Mouse (Mus musculus): ENCODE measurements around the gene Zfp991. TPM values are rescaled to one million over a fixed set of nuclear protein-coding genes. Genes with fewer than 3 reads are reported as not detected.
A peak's percentile ranks its signal among the peaks of the same experiment; 100 is the strongest.
"Not testable (repeated sequence)": the region's sequence is repeated elsewhere in the genome, so short reads cannot be mapped to it uniquely, and the experiment has no call there.

The Zfp991 gene
- polyA plus RNA-seq, 1 experiment from 2014 or later = 12.6 TPM

GRCm38 (mm10) chr4:147165282-147165681, 33.4 kb downstream of the Zfp991 start:
- H3K4me3 ChIP-seq (ENCODE audit: low read depth, low read length); H3K9ac ChIP-seq (replicated peaks; ENCODE audit: low read length); H3K27ac ChIP-seq (replicated peaks; ENCODE audit: low read depth, low read length); H3K9me3 ChIP-seq (replicated peaks; ENCODE audit: control insufficient read depth, low read length); H3K27me3 ChIP-seq (ENCODE audit: control insufficient read depth, insufficient read depth, low read length); DNase-seq (ENCODE audit: low spot score); H3K4me2 ChIP-seq (ENCODE audit: low read depth, low read length); H3K36me3 ChIP-seq (replicated peaks; ENCODE audit: control insufficient read depth, insufficient read depth, low read depth, low read length); H3K4me1 ChIP-seq (ENCODE audit: control insufficient read depth, insufficient read depth, low read length); ATAC-seq (replicated peaks; ENCODE audit: insufficient number of reproducible peaks, low FRiP score, low TSS enrichment, low read depth): not testable (repeated sequence)
- WGBS = 92% methylated on average over 2 of the region's 2 CpGs

- H3K9ac ChIP-seq (replicated peaks; ENCODE audit: low read length); ATAC-seq (replicated peaks; ENCODE audit: insufficient number of reproducible peaks, low FRiP score, low TSS enrichment, low read depth); H3K36me3 ChIP-seq (replicated peaks; ENCODE audit: control insufficient read depth, insufficient read depth, low read depth, low read length); H3K27me3 ChIP-seq (ENCODE audit: control insufficient read depth, insufficient read depth, low read length); H3K4me1 ChIP-seq (ENCODE audit: control insufficient read depth, insufficient read depth, low read length); H3K4me2 ChIP-seq (ENCODE audit: low read depth, low read length); DNase-seq (ENCODE audit: low spot score); H3K27ac ChIP-seq (replicated peaks; ENCODE audit: low read depth, low read length); H3K9me3 ChIP-seq (replicated peaks; ENCODE audit: control insufficient read depth, low read length); H3K4me3 ChIP-seq (ENCODE audit: low read depth, low read length): not testable (repeated sequence)
- 88% methylated on average over 2 of the region's 2 CpGs for WGBS
Measured at GRCm38 (mm10) chr4:147170547-147170946, 38.7 kb downstream of the Zfp991 start.

- H3K9ac ChIP-seq (replicated peaks; ENCODE audit: low read length); H3K4me3 ChIP-seq (ENCODE audit: low read depth, low read length); H3K9me3 ChIP-seq (replicated peaks; ENCODE audit: control insufficient read depth, low read length); ATAC-seq (replicated peaks; ENCODE audit: insufficient number of reproducible peaks, low FRiP score, low TSS enrichment, low read depth); H3K27ac ChIP-seq (replicated peaks; ENCODE audit: low read depth, low read length); H3K36me3 ChIP-seq (replicated peaks; ENCODE audit: control insufficient read depth, insufficient read depth, low read depth, low read length); H3K27me3 ChIP-seq (ENCODE audit: control insufficient read depth, insufficient read depth, low read length); H3K4me1 ChIP-seq (ENCODE audit: control insufficient read depth, insufficient read depth, low read length); H3K4me2 ChIP-seq (ENCODE audit: low read depth, low read length); DNase-seq (ENCODE audit: low spot score): not testable (repeated sequence)
- no CpG with 5 or more reads among the region's 4 CpGs for WGBS
Measured at GRCm38 (mm10) chr4:147171557-147171956, 39.7 kb downstream of the Zfp991 start.

- not testable (repeated sequence) for DNase-seq (ENCODE audit: low spot score); H3K4me1 ChIP-seq (ENCODE audit: control insufficient read depth, insufficient read depth, low read length); H3K9me3 ChIP-seq (replicated peaks; ENCODE audit: control insufficient read depth, low read length); H3K4me3 ChIP-seq (ENCODE audit: low read depth, low read length); H3K27ac ChIP-seq (replicated peaks; ENCODE audit: low read depth, low read length); H3K9ac ChIP-seq (replicated peaks; ENCODE audit: low read length); H3K4me2 ChIP-seq (ENCODE audit: low read depth, low read length); H3K27me3 ChIP-seq (ENCODE audit: control insufficient read depth, insufficient read depth, low read length); H3K36me3 ChIP-seq (replicated peaks; ENCODE audit: control insufficient read depth, insufficient read depth, low read depth, low read length)
- WGBS = 85% methylated on average over 7 of the region's 12 CpGs
- 0 out of 2 replicates have a peak, but pooled peaks have one; percentile 56 for ATAC-seq (replicated peaks; ENCODE audit: insufficient number of reproducible peaks, low FRiP score, low TSS enrichment, low read depth)
Measured at GRCm38 (mm10) chr4:147176279-147176880, 44.5 kb downstream of the Zfp991 start.

- not testable (repeated sequence) for H3K4me2 ChIP-seq (ENCODE audit: low read depth, low read length); H3K36me3 ChIP-seq (replicated peaks; ENCODE audit: control insufficient read depth, insufficient read depth, low read depth, low read length); DNase-seq (ENCODE audit: low spot score); H3K27ac ChIP-seq (replicated peaks; ENCODE audit: low read depth, low read length); H3K27me3 ChIP-seq (ENCODE audit: control insufficient read depth, insufficient read depth, low read length); H3K4me3 ChIP-seq (ENCODE audit: low read depth, low read length); ATAC-seq (replicated peaks; ENCODE audit: insufficient number of reproducible peaks, low FRiP score, low TSS enrichment, low read depth); H3K4me1 ChIP-seq (ENCODE audit: control insufficient read depth, insufficient read depth, low read length); H3K9ac ChIP-seq (replicated peaks; ENCODE audit: low read length); H3K9me3 ChIP-seq (replicated peaks; ENCODE audit: control insufficient read depth, low read length)
- 94% methylated on average over 7 of the region's 8 CpGs for WGBS
Measured at GRCm38 (mm10) chr4:147181141-147181685, 49.4 kb downstream of the Zfp991 start.

GRCm38 (mm10) chr4:147181969-147182705, 50.3 kb downstream of the Zfp991 start:
- not testable (repeated sequence) for DNase-seq (ENCODE audit: low spot score); H3K9me3 ChIP-seq (replicated peaks; ENCODE audit: control insufficient read depth, low read length); H3K9ac ChIP-seq (replicated peaks; ENCODE audit: low read length); H3K27me3 ChIP-seq (ENCODE audit: control insufficient read depth, insufficient read depth, low read length); H3K36me3 ChIP-seq (replicated peaks; ENCODE audit: control insufficient read depth, insufficient read depth, low read depth, low read length); ATAC-seq (replicated peaks; ENCODE audit: insufficient number of reproducible peaks, low FRiP score, low TSS enrichment, low read depth); H3K4me2 ChIP-seq (ENCODE audit: low read depth, low read length); H3K4me3 ChIP-seq (ENCODE audit: low read depth, low read length); H3K27ac ChIP-seq (replicated peaks; ENCODE audit: low read depth, low read length); H3K4me1 ChIP-seq (ENCODE audit: control insufficient read depth, insufficient read depth, low read length)
- no CpG with 5 or more reads among the region's 13 CpGs for WGBS

GRCm38 (mm10) chr4:147186824-147187223, 55.0 kb downstream of the Zfp991 start:
- DNase-seq (ENCODE audit: low spot score); H3K4me3 ChIP-seq (ENCODE audit: low read depth, low read length); H3K9ac ChIP-seq (replicated peaks; ENCODE audit: low read length); H3K27ac ChIP-seq (replicated peaks; ENCODE audit: low read depth, low read length); H3K4me2 ChIP-seq (ENCODE audit: low read depth, low read length); H3K4me1 ChIP-seq (ENCODE audit: control insufficient read depth, insufficient read depth, low read length); H3K9me3 ChIP-seq (replicated peaks; ENCODE audit: control insufficient read depth, low read length); H3K27me3 ChIP-seq (ENCODE audit: control insufficient read depth, insufficient read depth, low read length); H3K36me3 ChIP-seq (replicated peaks; ENCODE audit: control insufficient read depth, insufficient read depth, low read depth, low read length): not testable (repeated sequence)
- 83% methylated on average over 1 of the region's 1 CpGs for WGBS
- peak; percentile 66 for ATAC-seq (replicated peaks; ENCODE audit: insufficient number of reproducible peaks, low FRiP score, low TSS enrichment, low read depth)

- H3K36me3 ChIP-seq (replicated peaks; ENCODE audit: control insufficient read depth, insufficient read depth, low read depth, low read length); DNase-seq (ENCODE audit: low spot score); H3K9me3 ChIP-seq (replicated peaks; ENCODE audit: control insufficient read depth, low read length); H3K4me1 ChIP-seq (ENCODE audit: control insufficient read depth, insufficient read depth, low read length); H3K27me3 ChIP-seq (ENCODE audit: control insufficient read depth, insufficient read depth, low read length); H3K27ac ChIP-seq (replicated peaks; ENCODE audit: low read depth, low read length); H3K4me2 ChIP-seq (ENCODE audit: low read depth, low read length); H3K4me3 ChIP-seq (ENCODE audit: low read depth, low read length); H3K9ac ChIP-seq (replicated peaks; ENCODE audit: low read length): not testable (repeated sequence)
- ATAC-seq (replicated peaks; ENCODE audit: insufficient number of reproducible peaks, low FRiP score, low TSS enrichment, low read depth) = peak; percentile 82; the same call in 1 of the 2 replicates
- 68% methylated on average over 67 of the region's 71 CpGs for WGBS
Measured at GRCm38 (mm10) chr4:147187283-147187965, 55.6 kb downstream of the Zfp991 start.

Measured in embryonic facial prominence, embryonic 11.5 days (tissue).